Mouse (Mus musculus): ENCODE data around the gene Cyp2u1.

The Cyp2u1 gene

GRCm38 (mm10) chr3:131302452-131303319 lies at the start of gene Cyp2u1:
TSS of gene Cyp2u1 (minus strand) at chr3:131303227.
- peak; percentile 94 to 95 for DNase-seq

GRCm38 (mm10) chr3:131350539-131350938 lies 47.5 kb upstream of the Cyp2u1 start:
- DNase-seq = no peak

- no peak for DNase-seq
These were observed 46.0 kb upstream of the Cyp2u1 start for GRCm38 (mm10) chr3:131349013-131349412.

GRCm38 (mm10) chr3:131348579-131348950 lies 45.5 kb upstream of the Cyp2u1 start:
- no peak for DNase-seq

GRCm38 (mm10) chr3:131347831-131348578 lies 45.0 kb upstream of the Cyp2u1 start:
- DNase-seq = peak; percentile 60 to 78

GRCm38 (mm10) chr3:131345903-131346302 lies 42.9 kb upstream of the Cyp2u1 start:
- no peak for DNase-seq

- DNase-seq = no peak
These were observed 40.3 kb upstream of the Cyp2u1 start for GRCm38 (mm10) chr3:131343311-131343710.

GRCm38 (mm10) chr3:131340885-131341284 lies 37.9 kb upstream of the Cyp2u1 start:
- no peak for DNase-seq

- no peak for DNase-seq
These were observed 36.3 kb upstream of the Cyp2u1 start for GRCm38 (mm10) chr3:131339280-131339679.

- peak; percentile 58 to 71 for DNase-seq
These were observed 34.7 kb upstream of the Cyp2u1 start for GRCm38 (mm10) chr3:131337749-131338148.

- DNase-seq = no peak
These were observed 33.6 kb upstream of the Cyp2u1 start for GRCm38 (mm10) chr3:131336629-131337028.

- DNase-seq = no peak
These were observed 32.1 kb upstream of the Cyp2u1 start for GRCm38 (mm10) chr3:131335117-131335547.

GRCm38 (mm10) chr3:131327189-131327588 lies 24.2 kb upstream of the Cyp2u1 start:
- DNase-seq = no peak

GRCm38 (mm10) chr3:131326637-131327036 lies 23.6 kb upstream of the Cyp2u1 start:
- no peak for DNase-seq

- no peak for DNase-seq
These were observed 19.2 kb upstream of the Cyp2u1 start for GRCm38 (mm10) chr3:131322081-131322815.

GRCm38 (mm10) chr3:131320184-131320583 lies 17.2 kb upstream of the Cyp2u1 start:
- DNase-seq = peak; percentile 80 to 93

- DNase-seq = no peak
These were observed 15.2 kb upstream of the Cyp2u1 start for GRCm38 (mm10) chr3:131318211-131318610.

GRCm38 (mm10) chr3:131317126-131317525 lies 14.1 kb upstream of the Cyp2u1 start:
- no peak for DNase-seq

- no peak for DNase-seq
These were observed 13.0 kb upstream of the Cyp2u1 start for GRCm38 (mm10) chr3:131315957-131316510.

GRCm38 (mm10) chr3:131312340-131312739 lies 9.3 kb upstream of the Cyp2u1 start:
- no peak for DNase-seq

GRCm38 (mm10) chr3:131310572-131310971 lies 7.5 kb upstream of the Cyp2u1 start:
- no peak for DNase-seq

GRCm38 (mm10) chr3:131307811-131308210 lies 4.8 kb upstream of the Cyp2u1 start:
- DNase-seq = no peak

- no peak for DNase-seq
These were observed 3.2 kb upstream of the Cyp2u1 start for GRCm38 (mm10) chr3:131306255-131306654.
